Mouse (Mus musculus): ENCODE results near the gene Dpyd. TPM values are rescaled to one million over a fixed set of nuclear protein-coding genes. Genes with fewer than 3 reads are reported as not detected.

The Dpyd gene
- total RNA-seq, 2 experiments from 2014 or later, result 1.3 to 2.4 TPM

DNA sequence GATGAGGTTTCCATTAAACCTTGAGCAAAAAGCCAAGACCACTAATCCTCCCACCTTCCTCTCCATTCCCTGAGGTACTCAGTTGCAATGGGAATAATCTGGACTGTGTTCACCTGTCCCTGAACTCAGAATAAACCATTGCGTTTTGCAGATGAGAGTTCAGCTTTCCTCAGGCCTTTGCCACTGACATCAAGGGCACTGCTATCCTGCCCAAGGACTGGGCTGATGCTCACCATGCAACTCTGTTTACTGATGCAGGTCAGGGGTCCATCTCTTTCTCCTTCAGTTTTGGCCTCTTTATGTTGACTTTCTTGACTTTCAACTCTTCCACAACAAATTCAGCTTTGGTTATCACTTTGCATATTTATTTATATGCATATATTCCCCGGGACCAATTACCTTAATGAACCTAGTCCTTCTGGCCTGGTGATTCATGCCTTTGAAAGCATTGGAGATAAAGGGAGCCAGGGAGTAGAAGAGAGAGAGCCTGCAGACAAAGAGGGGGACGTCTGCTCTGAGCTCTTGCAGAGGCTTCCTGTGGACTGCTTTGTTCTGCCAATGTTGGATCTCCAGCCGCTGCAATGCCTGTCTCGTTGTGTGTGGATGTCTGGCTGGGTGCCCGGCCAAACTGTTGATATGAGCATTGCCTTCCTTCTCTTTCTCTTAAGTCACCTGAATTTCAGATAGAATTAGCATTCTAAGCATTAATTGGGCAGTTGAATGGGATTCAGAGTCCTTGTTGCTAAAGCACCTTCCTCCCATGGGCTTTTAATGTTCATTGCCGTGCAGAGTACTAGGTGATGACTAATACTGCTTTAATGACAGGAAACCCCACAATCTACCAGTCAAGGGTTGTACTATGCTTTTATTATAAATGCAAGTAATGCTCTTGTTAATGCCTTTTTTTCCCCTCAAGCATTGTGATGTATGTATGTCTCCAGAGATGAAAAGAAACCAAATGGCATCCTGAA lies 771.7 kb downstream of the Dpyd start:
- DNase-seq, result no peak
- no peak for TF ChIP-seq CTCF (IDR thresholded peaks at IDR 0.05)
- intact Hi-C loops (cut with DNase I), result no loop called here
- Histone ChIP-seq H3K27ac (no peak overlapping the region), H3K4me3 (no peak overlapping the region)

DNA sequence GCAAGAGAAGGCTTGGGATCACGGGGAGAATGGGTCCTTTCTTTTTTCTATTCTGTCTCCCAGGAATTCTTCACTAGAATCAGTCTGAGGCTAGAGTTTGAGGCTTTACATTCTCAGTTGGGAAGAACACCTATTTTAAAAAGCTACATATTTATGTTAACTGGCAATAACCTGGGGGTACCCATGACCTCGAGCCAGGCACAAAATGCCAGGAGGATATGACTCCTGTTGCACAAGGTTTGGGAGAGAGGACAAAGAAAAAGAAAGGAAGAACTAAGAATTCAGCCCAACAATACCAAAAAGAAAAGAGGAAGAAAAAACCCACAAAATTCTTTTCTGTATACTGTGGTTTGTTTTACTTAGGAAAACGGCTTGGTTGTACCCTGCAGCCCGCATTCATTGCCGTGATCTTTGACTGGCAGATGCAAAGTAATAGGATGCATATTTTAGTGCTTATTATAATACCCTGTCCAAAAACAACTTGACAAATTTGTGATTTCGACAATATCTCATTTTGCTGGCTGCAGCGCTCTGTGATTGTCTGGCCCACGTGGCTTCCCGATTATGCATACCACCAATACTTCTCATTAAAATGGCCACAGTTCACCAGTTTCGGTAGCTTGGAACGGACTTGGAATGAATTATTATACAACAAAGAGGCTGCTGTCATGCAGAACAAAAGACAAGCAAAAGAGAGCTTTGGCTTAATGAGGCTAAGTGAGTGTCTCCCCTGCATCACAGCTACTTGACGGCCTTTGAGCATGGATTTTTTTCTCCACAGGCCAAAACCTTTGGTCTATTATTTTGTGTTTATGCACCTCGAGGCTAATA lies 799.8 kb downstream of the Dpyd start:
- intact Hi-C loops (cut with DNase I), result no loop called here
- DNase-seq, result no peak
- no peak for TF ChIP-seq CTCF (IDR thresholded peaks at IDR 0.05)
- Histone ChIP-seq H3K27ac (no peak overlapping the region), H3K4me3 (no peak overlapping the region)

DNA sequence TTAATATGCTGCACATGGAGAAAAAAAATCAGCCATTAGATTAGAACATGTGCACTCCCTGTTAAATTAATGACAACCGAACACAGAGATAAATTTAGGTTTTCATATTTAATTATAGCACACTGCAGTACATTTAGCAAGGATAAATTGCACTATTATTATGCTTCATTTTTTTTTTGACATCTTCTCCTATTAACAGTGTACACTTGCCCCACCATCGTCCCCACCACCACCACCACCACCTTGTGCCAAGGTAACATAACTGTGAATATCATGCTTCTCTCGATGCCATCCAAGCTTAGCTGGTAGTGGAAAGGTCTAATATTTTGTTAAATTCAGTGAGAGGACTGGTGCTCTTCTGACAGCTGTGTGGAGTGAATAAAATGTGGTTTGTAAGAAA lies 800.5 kb downstream of the Dpyd start:
- DNase-seq, result no peak
- Histone ChIP-seq H3K4me3 (no peak overlapping the region), H3K27ac (no peak overlapping the region)
- intact Hi-C loops (cut with DNase I), result no loop called here
- no peak for TF ChIP-seq CTCF (IDR thresholded peaks at IDR 0.05)

DNA sequence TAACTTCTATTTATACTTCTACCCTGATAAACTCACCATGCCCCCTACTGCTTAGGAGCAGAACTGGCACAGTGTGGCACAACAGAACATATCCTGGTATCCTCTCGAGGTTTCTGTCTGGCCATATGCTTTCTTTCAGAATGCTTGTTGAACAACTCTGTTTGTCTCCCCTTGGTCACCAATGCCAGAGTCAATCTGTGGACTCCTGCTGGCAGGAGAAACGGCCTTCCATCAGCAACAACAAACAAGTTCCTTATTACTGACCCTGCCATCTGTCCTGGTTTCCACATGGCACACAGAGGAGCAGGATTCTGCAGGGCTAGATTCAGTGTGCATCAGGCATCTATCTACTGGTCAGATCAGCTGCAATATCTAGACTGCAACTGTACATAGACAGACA lies 807.0 kb downstream of the Dpyd start:
- intact Hi-C loops (cut with DNase I), result no loop called here
- TF ChIP-seq CTCF (IDR thresholded peaks at IDR 0.05), result no peak
- DNase-seq, result no peak
- Histone ChIP-seq H3K4me3 (no peak overlapping the region), H3K27ac (no peak overlapping the region)

DNA sequence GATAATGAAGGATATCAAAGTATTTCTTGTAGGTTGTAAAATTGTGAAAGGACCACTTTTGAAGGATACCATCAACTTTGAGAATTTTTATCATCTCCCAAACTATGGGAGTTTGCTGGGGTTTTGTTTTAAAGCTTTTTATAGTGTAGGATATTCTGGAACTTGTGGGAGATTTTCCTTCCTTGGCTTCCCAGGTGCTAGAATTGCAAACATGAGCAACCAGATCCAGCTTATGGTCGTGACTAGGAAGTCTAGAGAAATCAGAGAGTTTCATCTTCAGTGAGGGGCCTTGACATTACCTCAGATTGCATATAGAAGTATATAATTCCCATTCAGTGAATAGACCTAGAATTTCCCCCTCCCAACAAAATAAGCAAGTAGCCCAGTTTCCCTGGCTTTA lies 819.2 kb downstream of the Dpyd start:
- Histone ChIP-seq H3K27ac (no peak overlapping the region), H3K4me3 (no peak overlapping the region)
- no peak for TF ChIP-seq CTCF (IDR thresholded peaks at IDR 0.05)
- intact Hi-C loops (cut with DNase I), result no loop called here
- DNase-seq, result no peak

DNA sequence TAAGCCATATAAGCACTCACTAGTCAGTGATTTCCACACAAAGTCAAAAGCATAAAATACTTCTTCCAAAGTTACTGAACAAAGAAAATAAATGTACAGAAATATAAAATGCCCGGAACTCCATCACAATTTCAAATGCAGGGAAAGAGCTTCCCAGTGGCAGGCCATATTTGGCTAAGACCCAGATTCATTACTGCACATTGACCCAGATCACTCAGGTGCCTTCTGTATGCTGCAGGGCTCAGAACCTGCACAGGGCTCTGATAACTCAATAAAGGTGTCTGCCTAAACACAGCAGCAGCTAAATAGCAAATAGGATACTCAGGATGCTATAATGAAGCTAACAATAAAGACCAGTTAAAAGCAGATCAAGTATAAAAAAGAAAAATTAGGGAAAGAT lies 820.5 kb downstream of the Dpyd start:
- no peak for DNase-seq
- Histone ChIP-seq H3K4me3 (no peak overlapping the region), H3K27ac (no peak overlapping the region)
- TF ChIP-seq CTCF (IDR thresholded peaks at IDR 0.05), result no peak
- intact Hi-C loops (cut with DNase I), result no loop called here

DNA sequence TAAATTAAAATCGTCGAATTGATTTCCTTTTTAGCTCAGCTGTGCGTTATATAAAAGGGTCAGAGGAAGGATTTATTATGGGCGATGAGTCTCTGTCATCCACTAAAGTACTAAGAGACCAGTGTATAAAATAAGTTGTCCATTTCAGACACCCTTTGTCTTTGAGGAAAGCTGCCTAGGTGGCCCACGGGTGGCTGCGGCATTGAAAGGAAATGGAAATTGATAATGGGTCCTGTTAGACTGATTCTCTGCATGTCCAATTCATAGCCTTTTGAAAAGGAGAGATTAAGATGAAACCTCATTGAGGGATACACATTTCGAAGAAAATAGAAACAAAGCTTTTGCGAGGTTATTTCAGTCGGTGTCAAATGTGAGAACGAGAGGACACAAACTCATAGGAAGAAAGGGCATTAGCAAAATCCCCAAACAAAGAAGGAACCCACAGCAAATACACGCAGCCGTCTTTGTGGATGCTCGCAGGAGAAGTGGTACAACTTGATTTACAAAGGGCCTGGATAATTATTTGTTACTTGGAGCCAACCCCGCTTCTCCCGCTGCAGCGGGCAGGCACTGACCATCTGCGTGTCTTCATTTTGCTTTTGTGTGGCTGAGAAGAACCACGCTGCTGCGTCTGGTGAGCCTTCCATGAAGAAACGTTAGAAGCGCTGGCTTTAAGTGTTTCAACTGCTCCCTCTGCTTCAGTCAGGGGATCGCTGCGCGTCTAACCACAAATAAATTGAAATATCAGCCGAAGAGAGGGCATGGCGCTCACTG lies 825.6 kb downstream of the Dpyd start:
- DNase-seq, result no peak
- TF ChIP-seq CTCF (IDR thresholded peaks at IDR 0.05), result no peak
- intact Hi-C loops (cut with DNase I), result no loop called here
- Histone ChIP-seq H3K27ac (no peak overlapping the region), H3K4me3 (no peak overlapping the region)

DNA sequence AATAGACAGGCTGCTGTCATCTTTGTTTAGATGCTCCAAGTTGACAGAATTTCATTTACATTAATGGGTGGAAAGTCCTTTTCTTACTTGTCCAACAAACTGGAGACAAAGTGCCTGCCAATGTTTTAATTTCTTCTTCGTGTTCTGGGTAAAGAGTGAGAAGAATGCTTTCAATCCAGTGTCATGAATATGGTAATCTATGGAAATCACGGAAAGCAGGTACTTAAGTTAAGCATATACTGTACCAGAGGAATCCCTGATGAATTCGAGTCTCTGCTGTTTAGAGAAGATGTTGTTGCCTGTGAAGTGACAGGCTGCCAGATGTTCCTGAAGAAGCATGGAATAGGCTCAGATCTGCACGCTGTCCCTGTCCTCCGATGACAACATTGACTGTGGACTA lies 835.3 kb downstream of the Dpyd start:
- H3K4me3 ChIP-seq, result no peak overlapping the region
- DNase-seq, result no peak
- intact Hi-C loops (cut with DNase I), result no loop called here
- no peak for TF ChIP-seq CTCF (IDR thresholded peaks at IDR 0.05)
- H3K27ac ChIP-seq, result no peak overlapping the region

DNA sequence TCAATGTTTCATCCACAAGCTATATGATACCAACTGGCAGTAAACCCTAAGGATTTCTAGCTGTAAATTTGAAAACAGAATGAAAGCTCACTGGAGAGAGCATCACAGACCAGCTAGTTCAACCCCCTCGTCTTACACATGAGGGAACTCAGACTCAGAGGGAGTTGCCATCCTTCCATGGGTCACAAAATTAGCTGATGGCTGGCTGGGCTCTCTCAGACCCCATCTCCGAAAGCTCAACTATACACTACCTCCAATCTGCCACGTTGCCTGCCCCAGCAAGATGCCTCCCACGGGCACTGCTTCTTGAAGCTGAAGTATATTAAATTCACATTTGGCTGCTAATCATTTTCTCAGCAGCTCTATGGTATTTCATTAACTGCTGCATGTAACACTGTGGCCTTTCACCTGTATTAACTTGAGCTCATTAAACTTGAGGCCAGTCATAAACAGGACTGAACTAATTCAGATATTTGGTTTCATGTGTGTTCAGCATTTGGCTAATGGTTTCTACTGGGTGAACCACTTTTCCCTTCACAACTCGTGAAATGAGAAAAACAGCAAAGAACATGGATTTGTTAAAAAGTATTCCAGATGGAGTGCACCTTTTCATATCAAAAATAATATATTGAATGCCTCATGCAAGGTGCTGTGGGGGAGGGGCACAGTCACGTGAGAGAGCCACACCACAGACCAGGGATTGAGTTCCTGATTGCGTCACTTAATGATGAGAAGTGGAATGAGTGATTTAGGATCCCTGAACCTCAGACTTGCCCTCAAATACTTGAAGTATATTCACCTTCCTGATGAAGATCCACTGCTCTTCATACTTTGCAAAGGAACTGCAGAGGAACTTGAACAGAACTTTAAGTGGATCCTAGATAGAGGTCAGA lies 841.2 kb downstream of the Dpyd start:
- TF ChIP-seq CTCF (IDR thresholded peaks at IDR 0.05), result no peak

DNA sequence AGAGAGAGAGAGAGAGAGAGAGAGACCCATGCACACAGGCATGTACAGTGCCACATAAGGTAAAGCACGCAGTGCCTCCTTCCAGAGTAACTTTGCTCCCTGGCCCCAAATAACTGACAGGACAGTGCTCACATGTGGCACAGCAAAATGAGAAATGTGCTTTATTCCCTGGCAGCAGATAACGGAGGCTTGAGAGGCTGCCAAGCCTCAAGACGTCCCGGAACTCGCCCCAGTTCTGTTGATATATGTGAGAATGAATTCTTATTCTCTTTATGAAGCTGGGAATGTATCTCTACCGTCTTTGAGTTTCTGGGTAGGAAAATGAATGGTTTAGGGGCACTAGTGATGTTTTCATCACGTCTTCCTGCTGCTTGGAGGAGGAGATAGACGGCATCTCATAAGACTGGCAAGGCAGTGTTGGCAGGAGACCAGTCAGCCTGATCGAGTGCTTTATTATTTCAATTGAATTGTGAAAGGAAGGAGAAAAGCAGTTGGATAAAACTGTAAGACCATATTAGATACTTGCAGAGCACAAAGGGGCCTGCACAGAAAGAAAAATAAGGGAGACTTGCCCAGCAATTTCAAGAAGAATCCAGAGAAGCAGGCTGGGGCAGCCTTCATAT lies 857.3 kb downstream of the Dpyd start:
- no peak for DNase-seq
- intact Hi-C loops (cut with DNase I), result no loop called here
- Histone ChIP-seq H3K27ac (no peak overlapping the region), H3K4me3 (no peak overlapping the region)
- TF ChIP-seq CTCF (IDR thresholded peaks at IDR 0.05), result no peak

More for the DNA sequence above, 841.2 kb downstream of the Dpyd start:
- H3K27ac ChIP-seq, result no peak overlapping the region
- DNase-seq, result no peak
- intact Hi-C loops (cut with DNase I), result no loop called here
- no peak overlapping the region for H3K4me3 ChIP-seq

DNA sequence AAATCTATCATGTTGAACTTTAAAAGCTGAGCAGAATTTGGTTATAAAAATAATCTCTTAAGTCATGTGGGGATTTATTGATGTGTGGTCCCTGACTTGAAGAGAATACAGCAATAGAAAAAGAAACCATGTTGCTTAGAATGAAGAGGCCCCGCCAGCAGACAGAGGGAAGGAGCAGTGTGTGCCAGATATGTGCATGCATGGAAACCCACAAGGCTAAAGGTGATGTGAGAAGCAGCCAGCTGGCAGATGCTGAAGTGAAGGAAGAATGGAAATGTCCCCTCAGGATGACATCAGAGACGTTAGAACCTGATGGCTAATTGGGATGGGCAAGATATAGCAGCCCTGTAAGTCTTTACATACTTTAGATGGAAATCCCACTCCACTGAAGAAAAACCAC lies 857.8 kb downstream of the Dpyd start:
- intact Hi-C loops (cut with DNase I), result no loop called here
- H3K27ac ChIP-seq, result no peak overlapping the region
- H3K4me3 ChIP-seq, result no peak overlapping the region
- no peak for DNase-seq
- no peak for TF ChIP-seq CTCF (IDR thresholded peaks at IDR 0.05)

Measured in gastrocnemius, adult 2 months (tissue).